Mouse (Mus musculus) liver, adult (tissue): Measurements from ENCODE around the gene Mill2.

Experiments
- GATA4 ChIP-seq: IDR thresholded peaks from 2 replicates; pipeline ENCODE4 v1.6.1; 2014; ENCODE audit warnings: mild to moderate bottlenecking, low read length; ENCODE audit not compliant: insufficient replicate concordance

Mill2 gene

GRCm38 (mm10) chr7:18839865-18840264, at the start of gene Mill2:
Gene Mill2 (plus strand): TSS chr7:18839966.
- no peak for TF ChIP-seq GATA4

GRCm38 (mm10) chr7:18798420-18798819, 41.3 kb upstream of the Mill2 start, which contains the start of gene Psg19:
Gene Psg19 (minus strand): TSS chr7:18798520.
- TF ChIP-seq GATA4: no peak

- TF ChIP-seq GATA4: no peak
Observed at GRCm38 (mm10) chr7:18799129-18799528, 40.6 kb upstream of the Mill2 start.

GRCm38 (mm10) chr7:18803526-18803925, 36.2 kb upstream of the Mill2 start:
- no peak for TF ChIP-seq GATA4

GRCm38 (mm10) chr7:18818301-18818700, 21.5 kb upstream of the Mill2 start:
- no peak for TF ChIP-seq GATA4

GRCm38 (mm10) chr7:18821507-18821906, 18.3 kb upstream of the Mill2 start, which contains the start of gene Psg17:
Gene Psg17 (minus strand): TSS chr7:18821607.
- TF ChIP-seq GATA4: no peak

- TF ChIP-seq GATA4: no peak
Observed at GRCm38 (mm10) chr7:18827792-18828546, 11.8 kb upstream of the Mill2 start.

GRCm38 (mm10) chr7:18828592-18828991, 11.2 kb upstream of the Mill2 start:
- no peak for TF ChIP-seq GATA4

GRCm38 (mm10) chr7:18829545-18829944, 10.2 kb upstream of the Mill2 start:
- TF ChIP-seq GATA4: no peak

GRCm38 (mm10) chr7:18832298-18832697, 7.5 kb upstream of the Mill2 start:
- TF ChIP-seq GATA4: no peak

GRCm38 (mm10) chr7:18840386-18841173, 814 bp downstream of the Mill2 start:
- no peak for TF ChIP-seq GATA4

- TF ChIP-seq GATA4: no peak
Observed at GRCm38 (mm10) chr7:18841174-18841567, 1.4 kb downstream of the Mill2 start.

- TF ChIP-seq GATA4: no peak
Observed at GRCm38 (mm10) chr7:18844811-18845210, 5.0 kb downstream of the Mill2 start.

GRCm38 (mm10) chr7:18848395-18848794, 8.6 kb downstream of the Mill2 start:
- TF ChIP-seq GATA4: no peak

- TF ChIP-seq GATA4: no peak
Observed at GRCm38 (mm10) chr7:18858310-18858916, 18.6 kb downstream of the Mill2 start.

GRCm38 (mm10) chr7:18862801-18863200, 23.0 kb downstream of the Mill2 start:
- no peak for TF ChIP-seq GATA4

GRCm38 (mm10) chr7:18868491-18868890, 28.7 kb downstream of the Mill2 start:
- no peak for TF ChIP-seq GATA4
